Mouse (Mus musculus): ENCODE data around the gene Bcat2.
A peak's percentile ranks its signal among the peaks of the same experiment; 100 is the strongest.

Bcat2 gene

GRCm38 (mm10) chr7:45587631-45588592 is 18.0 kb downstream of the Bcat2 start:
- DNase-seq (ENCODE audit: low read depth, low spot score), result no peak

GRCm38 (mm10) chr7:45589173-45589572 is 19.2 kb downstream of the Bcat2 start:
- DNase-seq (ENCODE audit: low read depth, low spot score), result peak; percentile 92

- peak; percentile 27 for DNase-seq (ENCODE audit: low read depth, low spot score)
Measured at GRCm38 (mm10) chr7:45589898-45590297, 19.9 kb downstream of the Bcat2 start.

GRCm38 (mm10) chr7:45590874-45591273 is 20.9 kb downstream of the Bcat2 start:
- peak; percentile 61 for DNase-seq (ENCODE audit: low read depth, low spot score)

- DNase-seq (ENCODE audit: low read depth, low spot score), result peak; percentile 83
Measured at GRCm38 (mm10) chr7:45591880-45592279, 21.9 kb downstream of the Bcat2 start.

- peak; percentile 89 for DNase-seq (ENCODE audit: low read depth, low spot score)
Measured at GRCm38 (mm10) chr7:45593118-45593815, 23.3 kb downstream of the Bcat2 start.

- DNase-seq (ENCODE audit: low read depth, low spot score), result no peak
Measured at GRCm38 (mm10) chr7:45595176-45595575, 25.2 kb downstream of the Bcat2 start.

GRCm38 (mm10) chr7:45596107-45596506 is 26.2 kb downstream of the Bcat2 start:
- no peak for DNase-seq (ENCODE audit: low read depth, low spot score)

GRCm38 (mm10) chr7:45597013-45597412 is 27.1 kb downstream of the Bcat2 start:
- no peak for DNase-seq (ENCODE audit: low read depth, low spot score)

- DNase-seq (ENCODE audit: low read depth, low spot score), result no peak
Measured at GRCm38 (mm10) chr7:45597527-45597926, 27.6 kb downstream of the Bcat2 start.

- peak; percentile 34 for DNase-seq (ENCODE audit: low read depth, low spot score)
Measured at GRCm38 (mm10) chr7:45598960-45599879, 29.3 kb downstream of the Bcat2 start.

- no peak for DNase-seq (ENCODE audit: low read depth, low spot score)
Measured at GRCm38 (mm10) chr7:45605704-45606289, 35.8 kb downstream of the Bcat2 start.

GRCm38 (mm10) chr7:45609511-45609910 is 39.6 kb downstream of the Bcat2 start:
- DNase-seq (ENCODE audit: low read depth, low spot score), result no peak

GRCm38 (mm10) chr7:45616277-45616676 is 46.3 kb downstream of the Bcat2 start:
- peak; percentile 77 for DNase-seq (ENCODE audit: low read depth, low spot score)

GRCm38 (mm10) chr7:45617042-45617695 is 47.2 kb downstream of the Bcat2 start, which contains the start of gene Fut1:
TSS of gene Fut1 (plus strand) at chr7:45617289.
- DNase-seq (ENCODE audit: low read depth, low spot score), result no peak

GRCm38 (mm10) chr7:45618316-45618715 is 48.4 kb downstream of the Bcat2 start:
- DNase-seq (ENCODE audit: low read depth, low spot score), result peak; percentile 66

GRCm38 (mm10) chr7:45619592-45619991 is 49.6 kb downstream of the Bcat2 start:
- no peak for DNase-seq (ENCODE audit: low read depth, low spot score)

- DNase-seq (ENCODE audit: low read depth, low spot score), result peak; percentile 41
Measured at GRCm38 (mm10) chr7:45621443-45621842, 51.5 kb downstream of the Bcat2 start, which contains the start of gene Izumo1. TSS of gene Izumo1 (plus strand) at chr7:45621811.

GRCm38 (mm10) chr7:45623507-45623906 is 53.6 kb downstream of the Bcat2 start:
- DNase-seq (ENCODE audit: low read depth, low spot score), result no peak

- no peak for DNase-seq (ENCODE audit: low read depth, low spot score)
Measured at GRCm38 (mm10) chr7:45624718-45625117, 54.8 kb downstream of the Bcat2 start.
